ENCODE assay signal across 8 mouse cellular contexts in the genomic region with DNA sequence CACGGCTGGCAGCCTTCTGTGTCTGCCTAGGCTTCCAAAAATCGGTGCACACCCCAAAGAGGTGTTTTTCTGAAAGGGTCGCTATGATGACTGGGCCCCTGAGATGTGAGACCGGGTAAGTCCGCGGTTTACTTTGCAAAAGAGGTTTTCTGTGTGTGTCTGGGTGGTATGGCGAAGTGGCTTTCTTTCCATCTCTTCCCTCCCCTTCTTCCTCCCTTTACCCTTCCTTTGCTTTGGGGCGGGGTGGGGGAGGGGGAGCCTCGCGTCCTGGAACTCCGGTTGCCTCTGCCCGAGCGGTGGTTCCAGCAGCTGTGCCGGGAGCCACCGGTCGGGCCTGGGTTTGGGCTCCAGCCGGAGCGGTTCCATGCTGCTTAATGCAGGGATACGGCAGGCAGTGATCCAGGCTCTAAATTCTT. TPM values are rescaled to one million over a fixed set of nuclear protein-coding genes. Genes with fewer than 3 reads are reported as not detected.
DNase-seq lines count a peak whose midpoint lies in the region; ATAC-seq and TF ChIP-seq lines count a peak whose summit lies in the region.

No protein-coding gene starts in this region.

- H3K9me3 ChIP-seq in embryonic facial prominence, embryonic 14.5 days (ENCODE audit: control insufficient read depth, low read length), result no peaks in the 10 kb centered on the region
- no peaks in the 10 kb centered on the region for H3K9me3 ChIP-seq in intestine, embryonic 15.5 days
- H3K9me3 ChIP-seq in liver, postnatal 0 days (ENCODE audit: low read length), result no peaks in the 10 kb centered on the region

- H3K4me1 ChIP-seq in embryonic facial prominence, embryonic 14.5 days (ENCODE audit: control insufficient read depth, insufficient read depth, low read length), result no peaks in the 10 kb centered on the region
- H3K4me1 ChIP-seq in intestine, embryonic 15.5 days (replicated peaks), result peaks cover 10% of the 10 kb centered on the region; the same call in 1 of the 2 replicates
- H3K4me1 ChIP-seq in liver, postnatal 0 days (ENCODE audit: insufficient read depth), result peaks cover 12% of the 10 kb centered on the region

- TF ChIP-seq EP300 in liver, postnatal 0 days (IDR thresholded peaks at IDR 0.05; ENCODE audit: low read depth), result no peak

- peak; percentile 50 for ATAC-seq in embryonic facial prominence, embryonic 14.5 days (ENCODE audit: low read depth)
- ATAC-seq in intestine, embryonic 15.5 days, result peak; percentile 68
- peak; percentile 22; the same call in 1 of the 2 replicates for ATAC-seq in liver, postnatal 0 days
- ATAC-seq in CD4-positive, CD25-positive, alpha-beta regulatory T cell, adult 4 months, result no peak

- intact Hi-C loops in gastrocnemius, postnatal 14 days (cut with DNase I; ENCODE audit: low total_unique reads), result no loop called here

- peaks cover 26% of the 10 kb centered on the region for H3K27me3 ChIP-seq in embryonic facial prominence, embryonic 14.5 days (replicated peaks; ENCODE audit: control insufficient read depth, insufficient read depth, low read length)
- H3K27me3 ChIP-seq in intestine, embryonic 15.5 days (replicated peaks), result peaks cover 25% of the 10 kb centered on the region
- peaks cover 63% of the 10 kb centered on the region for H3K27me3 ChIP-seq in liver, postnatal 0 days (ENCODE audit: insufficient read depth, low read length)

- H3K4me2 ChIP-seq in embryonic facial prominence, embryonic 14.5 days (ENCODE audit: low read depth, low read length), result peak overlapping the region; percentile 96
- H3K4me2 ChIP-seq in intestine, embryonic 15.5 days (replicated peaks), result peak overlapping the region; percentile 97
- H3K4me2 ChIP-seq in liver, postnatal 0 days (ENCODE audit: low read depth, low read length), result peak overlapping the region; percentile 83

- H3K4me3 ChIP-seq in embryonic facial prominence, embryonic 14.5 days (ENCODE audit: low read depth, low read length), result peak overlapping the region; percentile 54
- peak overlapping the region; percentile 64 for H3K4me3 ChIP-seq in intestine, embryonic 15.5 days (replicated peaks)
- H3K4me3 ChIP-seq in liver, postnatal 0 days (ENCODE audit: low read depth, low read length), result peak overlapping the region; percentile 47

- TF ChIP-seq CTCF in liver, postnatal 0 days (IDR thresholded peaks at IDR 0.05; ENCODE audit: low read depth), result no peak

- peak; percentile 18 for DNase-seq in gastrocnemius, postnatal 14 days
- no peak for DNase-seq in gastrocnemius, adult 8-10 months (ENCODE audit: low spot score in 2 of 2)
- DNase-seq in ZHBTc4 (ENCODE audit: low read depth, low spot score), result peak; percentile 74
- DNase-seq in embryonic facial prominence, embryonic 14.5 days (ENCODE audit: low spot score), result peak; percentile 59
- peak; percentile 16 for DNase-seq in liver, postnatal 0 days
- DNase-seq in testis, postnatal 10 days (ENCODE audit: low spot score), result peak; percentile 52

- under 1% methylated on average over 19 of the region's 19 CpGs for WGBS in embryonic facial prominence, embryonic 14.5 days
- 1% methylated on average over 19 of the region's 19 CpGs for WGBS in intestine, embryonic 15.5 days
- 2% methylated on average over 17 of the region's 19 CpGs for WGBS in liver, postnatal 0 days (ENCODE audit: insufficient replicate concordance)

- H3K9ac ChIP-seq in embryonic facial prominence, embryonic 14.5 days (ENCODE audit: low read depth, low read length), result peak overlapping the region; percentile 74
- H3K9ac ChIP-seq in intestine, embryonic 15.5 days, result peak overlapping the region; percentile 53
- H3K9ac ChIP-seq in liver, postnatal 0 days (replicated peaks), result no peak overlapping the region

- peak overlapping the region; percentile 69 for H3K27ac ChIP-seq in embryonic facial prominence, embryonic 14.5 days (replicated peaks; ENCODE audit: low read depth, low read length)
- H3K27ac ChIP-seq in intestine, embryonic 15.5 days, result peak overlapping the region; percentile 14
- no peak overlapping the region for H3K27ac ChIP-seq in liver, postnatal 0 days (ENCODE audit: low read depth)

- H3K36me3 ChIP-seq in embryonic facial prominence, embryonic 14.5 days (ENCODE audit: control insufficient read depth, insufficient read depth, low read length), result no peaks in the 10 kb centered on the region
- no peaks in the 10 kb centered on the region for H3K36me3 ChIP-seq in intestine, embryonic 15.5 days
- no peaks in the 10 kb centered on the region for H3K36me3 ChIP-seq in liver, postnatal 0 days (replicated peaks; ENCODE audit: insufficient read depth, low read length)

RNA-seq across cellular contexts. Expression of gene Slitrk5, which starts 1.3 kb away (rescaled TPM):
- under 1 TPM; 0.07 to 0.21 TPM for total RNA-seq in gastrocnemius, postnatal 14 days (2021)
- under 1 TPM in 3 of 4 experiments, not detected in 1; 0.05 to 0.22 (median 0.07) TPM for total RNA-seq in gastrocnemius, adult 8-10 months (2022)
- 3.7 and 5.0 TPM in 2 replicates for polyA plus RNA-seq in embryonic facial prominence, embryonic 14.5 days (2014; fragmentation: Nextera tagmentation; extraction: Ambion mirVana)
- polyA plus RNA-seq in intestine, embryonic 15.5 days (2015; fragmentation: Nextera tagmentation; extraction: Ambion mirVana), result 2.7 and 3.4 TPM in 2 replicates
- not detected in 2 replicates for polyA plus RNA-seq in liver, postnatal 0 days (2015; fragmentation: Nextera tagmentation; extraction: Ambion mirVana)
- polyA plus RNA-seq in CD4-positive, CD25-positive, alpha-beta regulatory T cell, adult 4 months (2017; shearing (Covaris generic)), result not detected

Comparison
In these comparisons a context has a peak if more than half of its experiments do, and no peak if none do; other contexts are left out.
1. DNase-seq: peak in gastrocnemius, postnatal 14 days (single experiment), ZHBTc4 (single experiment), embryonic facial prominence, embryonic 14.5 days (single experiment), liver, postnatal 0 days (single experiment) and testis, postnatal 10 days (single experiment); none in gastrocnemius, adult 8-10 months (0 of 2).
2. Peak in every context shown above with its lines, with median percentiles within 50 percentile points of each other: H3K4me2 ChIP-seq and H3K4me3 ChIP-seq.